Mouse (Mus musculus) CH12F3 (cell line): ENCODE measurements around the gene Zfp334.

Experiments
- in situ Hi-C: fragments of 300-500 bp; cut with MboI; formaldehyde crosslinking; loops from 2 replicates; pipeline ENCODE4 v1.14.3; 2020; ENCODE audit warnings: low sequenced_read_pairs

Zfp334 gene

GRCm38 (mm10) chr2:165380050-165380449, 8.0 kb downstream of the Zfp334 start:
- in situ Hi-C loops, result no loop called here

GRCm38 (mm10) chr2:165376001-165376400, 12.1 kb downstream of the Zfp334 start:
- in situ Hi-C loops, result no loop called here

- in situ Hi-C loops, result no loop called here
Observed at GRCm38 (mm10) chr2:165375478-165375877, 12.6 kb downstream of the Zfp334 start.

- in situ Hi-C loops, result no loop called here
Observed at GRCm38 (mm10) chr2:165371066-165371465, 17.0 kb downstream of the Zfp334 start.

GRCm38 (mm10) chr2:165370348-165370747, 17.7 kb downstream of the Zfp334 start:
- in situ Hi-C loops, result no loop called here

- in situ Hi-C loops, result no loop called here
Observed at GRCm38 (mm10) chr2:165368496-165368895, 19.6 kb downstream of the Zfp334 start, which contains the start of gene Zfp663. Gene Zfp663 (minus strand): TSS chr2:165368729.

- in situ Hi-C loops, result no loop called here
Observed at GRCm38 (mm10) chr2:165367868-165368439, 20.1 kb downstream of the Zfp334 start.

GRCm38 (mm10) chr2:165367047-165367520, 21.0 kb downstream of the Zfp334 start:
- in situ Hi-C loops, result no loop called here

- in situ Hi-C loops, result loop anchor here (5.0 kb wide), 1 partner anchor 287 kb away; no protein-coding TSS in a partner anchor
Observed at GRCm38 (mm10) chr2:165364334-165365091, 23.5 kb downstream of the Zfp334 start.

GRCm38 (mm10) chr2:165363282-165363681, 24.8 kb downstream of the Zfp334 start:
- in situ Hi-C loops, result loop anchor here (5.0 kb wide), 1 partner anchor 286 kb away; no protein-coding TSS in a partner anchor

- in situ Hi-C loops, result loop anchor here (5.0 kb wide), 1 partner anchor 284 kb away; no protein-coding TSS in a partner anchor
Observed at GRCm38 (mm10) chr2:165360861-165361260, 27.2 kb downstream of the Zfp334 start.

GRCm38 (mm10) chr2:165351828-165352513, 36.1 kb downstream of the Zfp334 start:
- in situ Hi-C loops, result no loop called here

- in situ Hi-C loops, result no loop called here
Observed at GRCm38 (mm10) chr2:165349466-165349865, 38.6 kb downstream of the Zfp334 start.

GRCm38 (mm10) chr2:165346180-165346579, 41.9 kb downstream of the Zfp334 start:
- in situ Hi-C loops, result no loop called here

GRCm38 (mm10) chr2:165337191-165337590, 50.9 kb downstream of the Zfp334 start:
- in situ Hi-C loops, result no loop called here

GRCm38 (mm10) chr2:165332610-165333210, 55.3 kb downstream of the Zfp334 start:
- in situ Hi-C loops, result no loop called here

GRCm38 (mm10) chr2:165329703-165330102, 58.4 kb downstream of the Zfp334 start:
- in situ Hi-C loops, result no loop called here

- in situ Hi-C loops, result no loop called here
Observed at GRCm38 (mm10) chr2:165328746-165329145, 59.3 kb downstream of the Zfp334 start.

- in situ Hi-C loops, result no loop called here
Observed at GRCm38 (mm10) chr2:165327386-165327785, 60.7 kb downstream of the Zfp334 start.

GRCm38 (mm10) chr2:165326304-165327190, 61.5 kb downstream of the Zfp334 start, which contains the start of gene Elmo2:
Gene Elmo2 (minus strand): TSS chr2:165326479.
- in situ Hi-C loops, result no loop called here
